Mouse (Mus musculus) gastrocnemius, postnatal 36 days (tissue): Measurements from ENCODE around the gene Zfp687. TPM values are rescaled to one million over a fixed set of nuclear protein-coding genes. Genes with fewer than 3 reads are reported as not detected.
"Not testable (repeated sequence)": the region's sequence is repeated elsewhere in the genome, so short reads cannot be mapped to it uniquely, and the experiment has no call there.

ENCODE experiments used
- DNase-seq, 2 experiments: peaks; one replicate each; pipeline ENCODE4 v3.0.0; 2022
- intact Hi-C: fragments of 180-260 bp; cut with DNase I; formaldehyde crosslinking; loops from one replicate; pipeline ENCODE4 v1.15.1; 2025
- total RNA-seq, 2 experiments: library from RNA; stranded (reverse); gene quantifications; 2 replicates each; pipeline ENCODE4 v1.2.3; 2021

Gene Zfp687
- total RNA-seq, 2 experiments from 2014 or later = 9.5 to 11.7 TPM

- intact Hi-C loops = no loop called here
- no peak for DNase-seq
Measured at GRCm38 (mm10) chr3:95024551-95024950, 9.3 kb upstream of the Zfp687 start.

- DNase-seq, intact Hi-C loops: not testable (repeated sequence)
Measured at GRCm38 (mm10) chr3:95020956-95021355, 5.7 kb upstream of the Zfp687 start.

DNA sequence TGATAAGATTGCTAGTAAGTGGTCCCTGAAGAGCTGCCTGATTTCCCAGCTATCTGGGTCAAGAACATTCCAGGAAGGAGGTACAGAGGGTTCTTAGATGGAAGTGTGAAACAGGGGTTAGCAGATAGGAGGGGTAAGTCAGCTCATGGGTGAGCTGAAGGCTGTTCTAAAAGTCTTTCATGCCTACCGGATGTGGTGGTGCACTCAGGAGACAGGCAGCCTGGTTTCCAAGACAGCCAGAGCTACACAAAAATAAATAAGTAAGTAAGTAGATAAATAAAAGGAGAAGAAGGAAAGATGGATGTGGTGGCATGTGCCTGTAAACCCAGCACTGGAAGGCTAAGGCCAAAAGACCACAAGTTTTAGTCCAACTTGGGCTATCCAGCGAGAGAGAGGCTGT, 3.5 kb upstream of the Zfp687 start:
- intact Hi-C loops = no loop called here
- no peak for DNase-seq

GRCm38 (mm10) chr3:95016532-95017056, 1.3 kb upstream of the Zfp687 start:
- intact Hi-C loops = no loop called here

DNA sequence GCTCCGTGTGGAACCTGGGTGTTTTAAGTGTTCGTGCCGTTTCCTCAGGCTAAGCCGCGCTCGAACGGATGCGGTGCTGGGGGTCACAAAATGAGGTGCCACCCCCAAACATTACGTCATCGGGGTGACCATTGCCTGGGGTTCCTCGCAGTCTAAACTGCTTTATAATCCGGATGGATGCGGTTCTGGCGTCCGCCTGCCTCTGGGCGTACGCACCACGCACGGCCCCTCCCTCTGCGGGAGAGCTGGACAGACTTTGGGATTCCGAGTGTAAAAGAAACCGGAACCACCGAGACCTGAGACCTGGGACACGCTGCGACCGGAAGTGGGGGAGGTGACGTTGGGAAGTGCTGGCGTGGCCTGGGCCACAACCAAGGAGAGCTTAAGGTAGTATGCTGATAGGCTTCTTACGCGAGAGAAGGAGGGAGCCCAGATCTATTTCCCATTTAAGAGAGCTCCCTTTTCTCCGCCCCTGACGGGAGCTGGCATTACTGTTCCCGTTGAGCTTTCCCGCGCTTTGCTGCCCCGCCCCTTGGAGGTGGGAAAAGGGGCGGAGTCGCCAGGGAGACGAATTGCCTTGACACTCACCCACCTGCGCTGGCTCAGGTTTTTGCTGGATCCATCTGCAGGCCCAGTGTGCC, 763 bp upstream of the Zfp687 start:
- intact Hi-C loops = no loop called here
- peak; percentile 89 to 91 for DNase-seq

More at GRCm38 (mm10) chr3:95016532-95017056, 1.3 kb upstream of the Zfp687 start:
- no peak for DNase-seq

GRCm38 (mm10) chr3:95014428-95015151, 658 bp downstream of the Zfp687 start:
- intact Hi-C loops = no loop called here
- peak; percentile 26 to 55 for DNase-seq

- no peak for DNase-seq
- intact Hi-C loops = no loop called here
Measured at GRCm38 (mm10) chr3:95013699-95014427, 1.4 kb downstream of the Zfp687 start.

- no peak for DNase-seq
- intact Hi-C loops = no loop called here
Measured at GRCm38 (mm10) chr3:95012982-95013381, 2.3 kb downstream of the Zfp687 start.

DNA sequence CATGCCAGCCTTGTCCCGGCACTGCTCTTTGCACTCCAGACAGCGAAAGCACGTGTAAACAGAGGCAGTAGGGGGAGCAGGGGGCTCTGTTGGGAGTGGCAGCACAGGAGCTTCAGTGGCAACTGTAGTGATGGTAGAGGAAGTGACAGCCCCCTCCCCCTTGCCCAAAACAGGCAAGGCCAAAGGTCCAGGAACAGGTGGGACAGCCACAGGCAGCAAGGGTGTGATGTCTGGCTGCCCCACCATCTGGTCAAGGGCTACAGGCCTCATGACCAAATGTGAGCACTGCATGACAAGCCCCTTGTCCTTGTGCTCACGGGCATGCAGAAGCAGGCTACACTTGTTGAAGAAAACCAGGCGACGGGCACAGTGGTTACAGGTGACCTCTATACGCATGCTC, 4.9 kb downstream of the Zfp687 start:
- intact Hi-C loops = no loop called here
- DNase-seq = no peak

- no peak for DNase-seq
- intact Hi-C loops = no loop called here
Measured at GRCm38 (mm10) chr3:95007706-95008105, 7.5 kb downstream of the Zfp687 start.

GRCm38 (mm10) chr3:95005651-95006050, 9.6 kb downstream of the Zfp687 start:
- DNase-seq = no peak
- intact Hi-C loops = no loop called here

DNA sequence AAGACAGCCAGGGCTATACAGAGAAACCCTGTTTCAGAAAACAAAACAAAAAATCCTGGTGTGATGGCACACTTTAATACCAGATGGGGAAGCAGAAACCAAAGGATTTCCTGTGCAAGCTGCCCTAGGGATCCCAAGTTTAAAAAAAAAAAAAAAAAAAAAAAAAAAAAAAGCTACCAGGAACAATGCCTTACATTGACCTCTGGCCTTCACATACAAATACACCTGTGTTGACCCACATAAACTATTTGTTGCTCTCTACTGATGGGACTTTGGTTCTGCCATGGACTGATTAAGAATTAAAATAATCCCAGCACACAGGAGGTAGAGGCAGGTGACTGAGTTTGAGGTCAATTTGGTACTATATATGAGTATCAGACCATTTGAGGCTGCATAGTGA, 12.0 kb downstream of the Zfp687 start:
- no peak for DNase-seq
- intact Hi-C loops = no loop called here

- DNase-seq = no peak
- intact Hi-C loops = no loop called here
Measured at GRCm38 (mm10) chr3:95002569-95002968, 12.7 kb downstream of the Zfp687 start.

GRCm38 (mm10) chr3:94996946-94997345, 18.3 kb downstream of the Zfp687 start:
- intact Hi-C loops = loop anchor here (1.0 to 10.0 kb wide), 2 partner anchors 50 to 112 kb away; partner anchors contain the start of gene Psmb4
- DNase-seq = peak in 1 of 2 experiments; percentile 73

GRCm38 (mm10) chr3:94989159-94989761, 26.0 kb downstream of the Zfp687 start:
- DNase-seq = peak in 1 of 2 experiments; percentile 29
- intact Hi-C loops = no loop called here

DNA sequence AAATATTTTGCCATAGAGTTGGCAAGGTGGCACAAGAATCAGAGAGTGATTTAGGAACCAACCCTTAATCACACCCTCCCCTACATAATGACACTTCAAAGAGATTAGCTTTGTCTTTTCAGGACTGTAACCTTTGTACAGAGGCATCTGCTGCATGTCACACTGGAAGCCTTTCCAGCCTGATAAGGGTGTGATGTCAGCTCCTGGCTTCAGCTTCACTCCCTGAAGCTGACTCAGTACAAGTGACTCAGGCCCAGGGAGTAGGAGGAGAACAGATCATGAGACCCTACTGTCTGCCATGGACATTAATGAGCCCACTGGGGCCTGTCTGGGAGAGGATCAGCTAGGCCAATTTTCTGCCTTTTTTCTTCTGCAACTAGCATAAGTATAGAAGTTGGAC, 27.7 kb downstream of the Zfp687 start:
- DNase-seq = peak; percentile 41 to 64
- intact Hi-C loops = no loop called here

- intact Hi-C loops = no loop called here
- no peak for DNase-seq
Measured at GRCm38 (mm10) chr3:94985513-94985912, 29.7 kb downstream of the Zfp687 start.

- DNase-seq = no peak
- intact Hi-C loops = no loop called here
Measured at GRCm38 (mm10) chr3:94984312-94984711, 30.9 kb downstream of the Zfp687 start.

- peak; percentile 75 to 90 for DNase-seq
- intact Hi-C loops = no loop called here
Measured at GRCm38 (mm10) chr3:94974528-94975422, 40.5 kb downstream of the Zfp687 start, which contains the start of gene Pi4kb. Gene Pi4kb, plus strand, starts transcription at chr3:94974731.
